Mouse (Mus musculus) adrenal gland, postnatal 10 days (tissue): ENCODE measurements at regions not wholly inside any gene's neighbourhood (a gene's known extent, or its start where the extent isn't known, plus 50 kb on each side); places are given as distances from the start of the nearest gene placed in this dataset. TPM values are rescaled to one million over a fixed set of nuclear protein-coding genes. Genes with fewer than 3 reads are reported as not detected.

Experiments used
- microRNA-seq: library from miRNA; unstranded; fragments of <30 nt; microRNA quantifications from one replicate; pipeline ENCODE4 v1.2.0, GENCODE M21; 2021

Small RNAs in the stretch of these regions (microRNA-seq; reads per million reads assigned to microRNA genes)
- gene Gm23400 (not detected), gene Gm27359 (not detected)
